ENCODE assay signal across 8 mouse cellular contexts in genomic region chr13:24801308-24801921, GRCm38 (mm10). TPM values are rescaled to one million over a fixed set of nuclear protein-coding genes. Genes with fewer than 3 reads are reported as not detected.
A peak's percentile ranks its signal among the peaks of the same experiment; 100 is the strongest.
DNase-seq lines count a peak whose midpoint lies in the region; ATAC-seq lines count a peak whose summit lies in the region.

Gene BC005537 (plus strand): TSS chr13:24801657.

- peaks cover 5% of the 10 kb centered on the region; the same call in 1 of the 2 replicates for H3K4me1 ChIP-seq in neural tube, embryonic 11.5 days (ENCODE audit: control insufficient read depth, insufficient read depth, low read length)
- 0 out of 2 replicates have a peak, but pooled peaks cover 2% of the 10 kb centered on the region for H3K4me1 ChIP-seq in hindbrain, embryonic 11.5 days (replicated peaks; ENCODE audit: control insufficient read depth, insufficient read depth, low read length)

- H3K4me3 ChIP-seq in neural tube, embryonic 11.5 days (ENCODE audit: low read depth, low read length): peak within 1 kb of the TSS; percentile 97
- H3K4me3 ChIP-seq in hindbrain, embryonic 11.5 days (ENCODE audit: low read depth, low read length): peak within 1 kb of the TSS; percentile 99

- DNase-seq in neural tube, embryonic 11.5 days (ENCODE audit: low spot score): peak; percentile 75
- DNase-seq in neural tube, embryonic 10.5 days (ENCODE audit: extremely low spot score, low spot score): no peak
- peak; percentile 69 for DNase-seq in cerebellum, adult 11-12 months
- DNase-seq in gastrocnemius, adult 18-20 months (ENCODE audit: low spot score): no peak
- DNase-seq in hindbrain, embryonic 11.5 days (ENCODE audit: low spot score): peak; percentile 78
- peak; percentile 58 for DNase-seq in left cerebral cortex, postnatal 4 days
- DNase-seq in splenic B cell, adult 2 months (ENCODE audit: low read depth, low spot score): peak; percentile 74

- peak within 1 kb of the TSS; percentile 98 for H3K27ac ChIP-seq in neural tube, embryonic 11.5 days (ENCODE audit: low read depth, low read length)
- peak within 1 kb of the TSS; percentile 98 for H3K27ac ChIP-seq in hindbrain, embryonic 11.5 days (ENCODE audit: low read depth, low read length)

- peak within 1 kb of the TSS; percentile 71 for H3K4me2 ChIP-seq in neural tube, embryonic 11.5 days (ENCODE audit: low read depth)
- peak within 1 kb of the TSS; percentile 79 for H3K4me2 ChIP-seq in hindbrain, embryonic 11.5 days (replicated peaks; ENCODE audit: low read depth, low read length)

- H3K9me3 ChIP-seq in neural tube, embryonic 11.5 days (ENCODE audit: control insufficient read depth, low read length): no peaks in the 10 kb centered on the region
- H3K9me3 ChIP-seq in hindbrain, embryonic 11.5 days (ENCODE audit: control insufficient read depth, low read length): no peaks in the 10 kb centered on the region

- H3K9ac ChIP-seq in neural tube, embryonic 11.5 days (ENCODE audit: low read length): peak within 1 kb of the TSS; percentile 95
- H3K9ac ChIP-seq in hindbrain, embryonic 11.5 days (ENCODE audit: low read depth, low read length): peak within 1 kb of the TSS; percentile 96

- under 1% methylated on average over 63 of the region's 74 CpGs for WGBS in neural tube, embryonic 11.5 days
- 2% methylated on average over 45 of the region's 74 CpGs for WGBS in hindbrain, embryonic 11.5 days

- intact Hi-C loops in left cerebral cortex, postnatal 4 days (cut with DNase I): no loop called here

- H3K36me3 ChIP-seq in neural tube, embryonic 11.5 days (ENCODE audit: control insufficient read depth, insufficient read depth, low read length): no peaks in the 10 kb centered on the region
- no peaks in the 10 kb centered on the region for H3K36me3 ChIP-seq in hindbrain, embryonic 11.5 days (ENCODE audit: control insufficient read depth, insufficient read depth, low read length)
- peaks cover 6% of the 10 kb centered on the region; the same call in 1 of the 2 replicates for H3K36me3 ChIP-seq in splenic B cell, adult 2 months (ENCODE audit: control insufficient read depth, insufficient read depth, low read length, poor library complexity, severe bottlenecking)

- no peaks in the 10 kb centered on the region for H3K27me3 ChIP-seq in neural tube, embryonic 11.5 days (ENCODE audit: control insufficient read depth, insufficient read depth, low read length)
- no peaks in the 10 kb centered on the region for H3K27me3 ChIP-seq in hindbrain, embryonic 11.5 days (ENCODE audit: control insufficient read depth, insufficient read depth, low read length)
- H3K27me3 ChIP-seq in splenic B cell, adult 2 months (ENCODE audit: control insufficient read depth, insufficient read depth, low read length, poor library complexity, severe bottlenecking): no peaks in the 10 kb centered on the region

- ATAC-seq in neural tube, embryonic 11.5 days (ENCODE audit: insufficient read depth, low FRiP score, low TSS enrichment): peak; percentile 64
- ATAC-seq in hindbrain, embryonic 11.5 days (ENCODE audit: low FRiP score): peak; percentile 61
- ATAC-seq in megakaryocyte-erythroid progenitor cell, adult 5-6 weeks (replicated peaks; ENCODE audit: low FRiP score, low TSS enrichment, poor library complexity, severe bottlenecking): peak; percentile 39

RNA-seq across cellular contexts. Expression of gene BC005537, which starts in this region (rescaled TPM):
- 18.8 and 22.0 TPM in 2 replicates for polyA plus RNA-seq in neural tube, embryonic 11.5 days (2014; fragmentation: Nextera tagmentation; extraction: Ambion mirVana)
- 10 to 100 TPM; 46.5 to 55.2 TPM for total RNA-seq in gastrocnemius, adult 18-20 months (2021)
- polyA plus RNA-seq in hindbrain, embryonic 11.5 days (2014; fragmentation: Nextera tagmentation; extraction: Ambion mirVana): 23.4 and 39.7 TPM in 2 replicates
- total RNA-seq in left cerebral cortex, postnatal 4 days (2021): 100 to 1,000 TPM; 219 to 228 TPM
- 91.9 and 121 TPM in 2 replicates for total RNA-seq in megakaryocyte-erythroid progenitor cell, adult 5-6 weeks (2014; fragmentation: Nextera tagmentation)
- 42.4 and 44.0 TPM in 2 replicates for total RNA-seq in megakaryocyte-erythroid progenitor cell, adult 5-6 weeks (2017)

Comparison
In these comparisons a context has a peak if more than half of its experiments do, and no peak if none do; other contexts are left out.
1. DNase-seq: peak in neural tube, embryonic 11.5 days (single experiment), cerebellum, adult 11-12 months (single experiment), hindbrain, embryonic 11.5 days (single experiment), left cerebral cortex, postnatal 4 days (single experiment) and splenic B cell, adult 2 months (single experiment); none in neural tube, embryonic 10.5 days (single experiment) and gastrocnemius, adult 18-20 months (single experiment).
2. Peak in every context shown above with its lines, with median percentiles within 50 percentile points of each other: ATAC-seq.